Mouse (Mus musculus): ENCODE results near the gene Ssu72. TPM values are rescaled to one million over a fixed set of nuclear protein-coding genes. Genes with fewer than 3 reads are reported as not detected.
"Not testable (repeated sequence)": the region's sequence is repeated elsewhere in the genome, so short reads cannot be mapped to it uniquely, and the experiment has no call there.

Ssu72 gene
- polyA plus RNA-seq, 1 experiment from 2014 or later = 150 TPM

- ATAC-seq = no peak
- Histone ChIP-seq H3K36me3 (ENCODE audit: control insufficient read depth, insufficient read depth) (no peaks in the 10 kb centered on the region), H3K27ac (ENCODE audit: low read length) (no peak overlapping the region), H3K4me3 (replicated peaks; ENCODE audit: low read length) (no peak overlapping the region), H3K4me2 (ENCODE audit: low read length) (no peak overlapping the region), H3K27me3 (replicated peaks; ENCODE audit: control insufficient read depth, insufficient read depth, low read length) (no peaks in the 10 kb centered on the region), H3K9me3 (ENCODE audit: control insufficient read depth, low read length) (no peaks in the 10 kb centered on the region), H3K9ac (replicated peaks; ENCODE audit: low read depth, low read length) (no peak overlapping the region), H3K4me1 (replicated peaks; ENCODE audit: control insufficient read depth, insufficient read depth, low read length) (peaks cover 14% of the 10 kb centered on the region)
- WGBS = 63% methylated on average over 2 of the region's 2 CpGs
Measured at GRCm38 (mm10) chr4:155672082-155672481, 32.5 kb upstream of the Ssu72 start.

GRCm38 (mm10) chr4:155675991-155676390 lies 28.6 kb upstream of the Ssu72 start:
- Histone ChIP-seq H3K9me3 (ENCODE audit: control insufficient read depth, low read length) (no peaks in the 10 kb centered on the region), H3K27ac (ENCODE audit: low read length) (no peak overlapping the region), H3K27me3 (replicated peaks; ENCODE audit: control insufficient read depth, insufficient read depth, low read length) (no peaks in the 10 kb centered on the region), H3K4me2 (ENCODE audit: low read length) (no peak overlapping the region), H3K36me3 (ENCODE audit: control insufficient read depth, insufficient read depth) (no peaks in the 10 kb centered on the region), H3K9ac (replicated peaks; ENCODE audit: low read depth, low read length) (no peak overlapping the region), H3K4me3 (replicated peaks; ENCODE audit: low read length) (no peak overlapping the region), H3K4me1 (replicated peaks; ENCODE audit: control insufficient read depth, insufficient read depth, low read length) (no peaks in the 10 kb centered on the region)
- WGBS = 66% methylated on average over 2 of the region's 2 CpGs
- ATAC-seq = no peak

- H3K36me3 ChIP-seq (ENCODE audit: control insufficient read depth, insufficient read depth); ATAC-seq; H3K4me1 ChIP-seq (replicated peaks; ENCODE audit: control insufficient read depth, insufficient read depth, low read length); H3K27ac ChIP-seq (ENCODE audit: low read length); H3K4me3 ChIP-seq (replicated peaks; ENCODE audit: low read length); H3K9ac ChIP-seq (replicated peaks; ENCODE audit: low read depth, low read length); H3K27me3 ChIP-seq (replicated peaks; ENCODE audit: control insufficient read depth, insufficient read depth, low read length); H3K9me3 ChIP-seq (ENCODE audit: control insufficient read depth, low read length); H3K4me2 ChIP-seq (ENCODE audit: low read length): not testable (repeated sequence)
- WGBS = 89% methylated on average over 16 of the region's 19 CpGs
Measured at GRCm38 (mm10) chr4:155683670-155684277, 20.8 kb upstream of the Ssu72 start.

GRCm38 (mm10) chr4:155687764-155688163 lies 16.8 kb upstream of the Ssu72 start:
- H3K27ac ChIP-seq (ENCODE audit: low read length); H3K36me3 ChIP-seq (ENCODE audit: control insufficient read depth, insufficient read depth); H3K4me2 ChIP-seq (ENCODE audit: low read length); H3K4me3 ChIP-seq (replicated peaks; ENCODE audit: low read length); H3K9me3 ChIP-seq (ENCODE audit: control insufficient read depth, low read length); H3K27me3 ChIP-seq (replicated peaks; ENCODE audit: control insufficient read depth, insufficient read depth, low read length); H3K4me1 ChIP-seq (replicated peaks; ENCODE audit: control insufficient read depth, insufficient read depth, low read length); H3K9ac ChIP-seq (replicated peaks; ENCODE audit: low read depth, low read length); ATAC-seq: not testable (repeated sequence)
- WGBS = 89% methylated on average over 4 of the region's 4 CpGs

- no peak overlapping the region for H3K9ac ChIP-seq (replicated peaks; ENCODE audit: low read depth, low read length)
- no peak overlapping the region for H3K4me2 ChIP-seq (ENCODE audit: low read length)
- H3K27ac ChIP-seq (ENCODE audit: low read length) = no peak overlapping the region
- WGBS = 80% methylated on average over 12 of the region's 12 CpGs
- H3K4me1 ChIP-seq (replicated peaks; ENCODE audit: control insufficient read depth, insufficient read depth, low read length) = peaks cover 12% of the 10 kb centered on the region
- no peaks in the 10 kb centered on the region for H3K9me3 ChIP-seq (ENCODE audit: control insufficient read depth, low read length)
- no peaks in the 10 kb centered on the region for H3K27me3 ChIP-seq (replicated peaks; ENCODE audit: control insufficient read depth, insufficient read depth, low read length)
- H3K4me3 ChIP-seq (replicated peaks; ENCODE audit: low read length) = no peak overlapping the region
- no peaks in the 10 kb centered on the region for H3K36me3 ChIP-seq (ENCODE audit: control insufficient read depth, insufficient read depth)
- ATAC-seq = no peak
Measured at GRCm38 (mm10) chr4:155690571-155691375, 13.8 kb upstream of the Ssu72 start.

GRCm38 (mm10) chr4:155692421-155692820 lies 12.2 kb upstream of the Ssu72 start:
- 96% methylated on average over 3 of the region's 3 CpGs for WGBS
- no peak for ATAC-seq
- no peak overlapping the region for H3K4me2 ChIP-seq (ENCODE audit: low read length)
- H3K9ac ChIP-seq (replicated peaks; ENCODE audit: low read depth, low read length) = no peak overlapping the region
- no peak overlapping the region for H3K4me3 ChIP-seq (replicated peaks; ENCODE audit: low read length)
- no peaks in the 10 kb centered on the region for H3K36me3 ChIP-seq (ENCODE audit: control insufficient read depth, insufficient read depth)
- H3K4me1 ChIP-seq (replicated peaks; ENCODE audit: control insufficient read depth, insufficient read depth, low read length) = peaks cover 22% of the 10 kb centered on the region
- H3K9me3 ChIP-seq (ENCODE audit: control insufficient read depth, low read length) = no peaks in the 10 kb centered on the region
- no peaks in the 10 kb centered on the region for H3K27me3 ChIP-seq (replicated peaks; ENCODE audit: control insufficient read depth, insufficient read depth, low read length)
- H3K27ac ChIP-seq (ENCODE audit: low read length) = no peak overlapping the region

GRCm38 (mm10) chr4:155694111-155694481 lies 10.5 kb upstream of the Ssu72 start, which contains the start of gene Fndc10:
TSS of gene Fndc10 (plus strand) at chr4:155694342.
- H3K27me3 ChIP-seq (replicated peaks; ENCODE audit: control insufficient read depth, insufficient read depth, low read length) = no peaks in the 10 kb centered on the region
- WGBS = under 1% methylated on average over 44 of the region's 47 CpGs
- ATAC-seq = peak; percentile 88
- H3K4me2 ChIP-seq (ENCODE audit: low read length) = peak within 1 kb of the TSS; percentile 81
- H3K4me1 ChIP-seq (replicated peaks; ENCODE audit: control insufficient read depth, insufficient read depth, low read length) = peaks cover 22% of the 10 kb centered on the region
- no peaks in the 10 kb centered on the region for H3K9me3 ChIP-seq (ENCODE audit: control insufficient read depth, low read length)
- H3K27ac ChIP-seq (ENCODE audit: low read length) = peak within 1 kb of the TSS; percentile 90
- peak within 1 kb of the TSS; percentile 78 for H3K9ac ChIP-seq (replicated peaks; ENCODE audit: low read depth, low read length)
- no peaks in the 10 kb centered on the region for H3K36me3 ChIP-seq (ENCODE audit: control insufficient read depth, insufficient read depth)
- peak within 1 kb of the TSS; percentile 74 for H3K4me3 ChIP-seq (replicated peaks; ENCODE audit: low read length)

GRCm38 (mm10) chr4:155694482-155695401 lies 9.9 kb upstream of the Ssu72 start:
- H3K4me1 ChIP-seq (replicated peaks; ENCODE audit: control insufficient read depth, insufficient read depth, low read length) = peaks cover 22% of the 10 kb centered on the region
- peak overlapping the region; percentile 74 for H3K4me3 ChIP-seq (replicated peaks; ENCODE audit: low read length)
- ATAC-seq = peak; percentile 89

GRCm38 (mm10) chr4:155695531-155696062 lies 9.0 kb upstream of the Ssu72 start:
- Histone ChIP-seq H3K4me1 (replicated peaks; ENCODE audit: control insufficient read depth, insufficient read depth, low read length) (peaks cover 22% of the 10 kb centered on the region), H3K27ac (ENCODE audit: low read length) (no peak overlapping the region), H3K9ac (replicated peaks; ENCODE audit: low read depth, low read length) (peak overlapping the region; percentile 78; the same call in 1 of the 2 replicates), H3K36me3 (ENCODE audit: control insufficient read depth, insufficient read depth) (no peaks in the 10 kb centered on the region), H3K4me3 (replicated peaks; ENCODE audit: low read length) (peak overlapping the region; percentile 74), H3K4me2 (ENCODE audit: low read length) (peak overlapping the region; percentile 81), H3K27me3 (replicated peaks; ENCODE audit: control insufficient read depth, insufficient read depth, low read length) (no peaks in the 10 kb centered on the region), H3K9me3 (ENCODE audit: control insufficient read depth, low read length) (no peaks in the 10 kb centered on the region)
- 81% methylated on average over 4 of the region's 4 CpGs for WGBS
- no peak for ATAC-seq

More at GRCm38 (mm10) chr4:155694482-155695401, 9.9 kb upstream of the Ssu72 start:
- H3K9me3 ChIP-seq (ENCODE audit: control insufficient read depth, low read length) = no peaks in the 10 kb centered on the region
- H3K9ac ChIP-seq (replicated peaks; ENCODE audit: low read depth, low read length) = peak overlapping the region; percentile 78
- 1% methylated on average over 78 of the region's 92 CpGs for WGBS
- peak overlapping the region; percentile 90 for H3K27ac ChIP-seq (ENCODE audit: low read length)
- H3K36me3 ChIP-seq (ENCODE audit: control insufficient read depth, insufficient read depth) = no peaks in the 10 kb centered on the region
- no peaks in the 10 kb centered on the region for H3K27me3 ChIP-seq (replicated peaks; ENCODE audit: control insufficient read depth, insufficient read depth, low read length)
- peak overlapping the region; percentile 81 for H3K4me2 ChIP-seq (ENCODE audit: low read length)
